In the genomic region with DNA sequence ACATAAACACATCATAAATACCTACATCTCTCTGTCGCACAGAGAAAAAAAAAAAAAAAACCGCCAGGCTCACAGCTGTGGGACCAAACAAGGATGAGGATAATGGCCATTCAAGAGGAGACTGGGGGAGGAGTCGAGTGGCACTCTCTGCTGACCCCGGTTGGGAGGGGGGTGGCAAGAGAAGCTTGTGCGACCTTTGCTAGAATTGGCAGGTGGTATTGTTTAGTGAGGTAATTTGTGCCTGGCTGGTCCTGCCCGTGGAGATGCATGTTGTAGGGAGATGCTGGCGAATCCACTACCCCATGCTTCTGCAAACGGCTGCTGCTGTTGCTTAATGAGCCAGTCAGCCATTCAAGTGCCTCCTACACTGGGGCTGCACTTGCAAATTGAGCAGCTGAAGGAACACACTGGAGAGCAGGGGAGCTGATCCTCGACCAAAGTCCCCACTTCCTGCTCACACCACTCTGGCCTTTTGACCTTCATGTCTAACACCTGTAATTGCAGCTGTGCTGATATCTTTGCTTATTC, we compare ENCODE assay signal across 9 mouse cellular contexts.
DNase-seq lines count a peak whose midpoint lies in the region; ATAC-seq lines count a peak whose summit lies in the region.
"Had no signal": no experiment of that assay in that cellular context is flagged by ENCODE, and none has a peak within 500 bp of the region (broad histone marks: within the 10 kb centered on the region; RNA-seq: fewer than 3 reads in every experiment).

No protein-coding gene starts in this region.

- H3K27ac ChIP-seq in forebrain, embryonic 11.5 days (ENCODE audit: low read depth, low read length): no peak overlapping the region
- no peak overlapping the region; the same call in 1 of the 2 replicates for H3K27ac ChIP-seq in limb, embryonic 12.5 days

- H3K27me3 ChIP-seq in forebrain, embryonic 11.5 days (ENCODE audit: control insufficient read depth, insufficient read depth, low read length): no peaks in the 10 kb centered on the region
- H3K27me3 ChIP-seq in limb, embryonic 12.5 days: no peaks in the 10 kb centered on the region

- 0 out of 2 replicates have a peak overlapping the region, but pooled peaks have one; percentile 1 for H3K9ac ChIP-seq in forebrain, embryonic 11.5 days (ENCODE audit: low read length)
- H3K9ac ChIP-seq in limb, embryonic 12.5 days (replicated peaks): no peak overlapping the region

- H3K4me1 ChIP-seq in forebrain, embryonic 11.5 days (replicated peaks; ENCODE audit: control insufficient read depth, insufficient read depth, low read length): peaks cover 5% of the 10 kb centered on the region; the same call in 1 of the 2 replicates
- H3K4me1 ChIP-seq in limb, embryonic 12.5 days (replicated peaks): peaks cover 32% of the 10 kb centered on the region

- no peak overlapping the region for H3K4me3 ChIP-seq in forebrain, embryonic 11.5 days (ENCODE audit: low read depth, low read length)
- H3K4me3 ChIP-seq in limb, embryonic 12.5 days (replicated peaks): no peak overlapping the region

- H3K4me2 ChIP-seq in forebrain, embryonic 11.5 days (ENCODE audit: low read depth, low read length, severe bottlenecking): 0 out of 2 replicates have a peak overlapping the region, but pooled peaks have one; percentile 8
- 0 out of 2 replicates have a peak overlapping the region, but pooled peaks have one; percentile 11 for H3K4me2 ChIP-seq in limb, embryonic 12.5 days

- no peaks in the 10 kb centered on the region for H3K9me3 ChIP-seq in forebrain, embryonic 11.5 days (ENCODE audit: control insufficient read depth, low read length)
- no peaks in the 10 kb centered on the region for H3K9me3 ChIP-seq in limb, embryonic 12.5 days

- peak; percentile 76 for ATAC-seq in forebrain, embryonic 11.5 days (replicated peaks; ENCODE audit: low FRiP score)
- peak; percentile 37; the same call in 1 of the 2 replicates for ATAC-seq in limb, embryonic 12.5 days (ENCODE audit: insufficient number of reproducible peaks, insufficient read depth, low FRiP score, low TSS enrichment, low read depth)

- WGBS in forebrain, embryonic 11.5 days: 3% methylated on average over 9 of the region's 9 CpGs
- 6% methylated on average over 9 of the region's 9 CpGs for WGBS in limb, embryonic 12.5 days

- DNase-seq in layer of hippocampus, adult 9-11 months: peak; percentile 37
- no peak for DNase-seq in layer of hippocampus, adult 9-10 months (ENCODE audit: low spot score)
- peak; percentile 72 for DNase-seq in forebrain, embryonic 11.5 days (ENCODE audit: low spot score)
- DNase-seq in retina, postnatal 1 day: peak; percentile 85
- DNase-seq in heart, postnatal 14 days: no peak
- DNase-seq in gastrocnemius, postnatal 10 days: no peak
- no peak for DNase-seq in heart, postnatal 25 days (ENCODE audit: low spot score)
- DNase-seq: gastrocnemius, postnatal 25 days had no signal

- intact Hi-C loops in heart, postnatal 14 days (cut with DNase I): no loop called here
- intact Hi-C loops in heart, postnatal 25 days (cut with DNase I): no loop called here

- H3K36me3 ChIP-seq in forebrain, embryonic 11.5 days (ENCODE audit: control insufficient read depth, insufficient read depth, low read length): no peaks in the 10 kb centered on the region
- H3K36me3 ChIP-seq in limb, embryonic 12.5 days: no peaks in the 10 kb centered on the region

Comparison
In these comparisons a context has a peak if more than half of its experiments do, and no peak if none do; other contexts are left out.
1. DNase-seq: peak in layer of hippocampus, adult 9-11 months (single experiment), forebrain, embryonic 11.5 days (single experiment) and retina, postnatal 1 day (single experiment); none in layer of hippocampus, adult 9-10 months (single experiment), heart, postnatal 14 days (0 of 2), gastrocnemius, postnatal 10 days (single experiment) and heart, postnatal 25 days (single experiment).